Mouse (Mus musculus) liver, embryonic 14 days (tissue): ENCODE data around the gene Olfr309. TPM values are rescaled to one million over a fixed set of nuclear protein-coding genes. Genes with fewer than 3 reads are reported as not detected.

Experiments used
- polyA plus RNA-seq: library from polyadenylated mRNA; depleted of rRNA; stranded (reverse); fragments of >200 nt; gene quantifications from 2 replicates; pipeline ENCODE4 v1.2.3, GENCODE M21; 2012; rRNA removed

Gene Olfr309
- not detected in 2 replicates for polyA plus RNA-seq

DNA sequence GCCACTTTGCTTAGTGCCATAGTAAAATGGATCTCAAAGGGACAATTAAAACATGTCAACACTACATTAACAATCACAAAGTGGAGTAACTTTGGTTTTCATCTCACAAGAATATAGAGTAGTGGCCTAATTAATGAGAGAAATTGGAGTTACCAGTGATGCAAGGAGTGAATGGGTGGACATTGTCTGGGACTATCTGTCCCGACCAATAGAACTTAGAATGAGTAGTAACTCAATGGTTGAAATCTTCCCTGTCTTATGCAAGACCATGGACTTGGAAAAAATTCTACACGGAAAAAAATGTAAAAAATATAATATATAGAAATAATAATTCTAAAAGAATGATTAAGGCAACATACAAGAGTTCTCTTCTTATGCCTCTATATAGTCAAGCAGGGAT lies at the start of gene Olfr309:
TSS of gene Olfr309 (minus strand) at position 101 of the 400 bp plus-strand sequence.

DNA sequence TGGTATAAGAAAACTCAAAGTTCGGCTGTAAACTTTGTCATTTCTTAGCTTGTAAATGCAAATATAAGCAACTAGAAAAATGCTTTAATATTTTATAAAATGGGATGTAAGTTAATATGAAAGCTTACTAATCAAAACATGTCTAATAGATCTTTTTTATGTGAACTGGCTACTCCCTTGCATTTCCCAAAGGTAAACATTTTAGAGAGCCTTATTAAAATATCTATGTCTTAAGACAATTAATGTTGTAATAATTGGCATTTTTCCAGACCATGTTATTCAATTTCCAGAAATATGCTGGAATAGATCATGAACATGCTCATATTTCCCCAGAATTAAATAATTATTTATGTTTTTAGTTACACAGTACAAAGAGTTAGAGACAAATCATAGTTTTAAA lies 24.0 kb upstream of the Olfr309 start, which contains the start of gene Olfr307:
TSS of gene Olfr307 (minus strand) at position 101 of the 400 bp plus-strand sequence.

DNA sequence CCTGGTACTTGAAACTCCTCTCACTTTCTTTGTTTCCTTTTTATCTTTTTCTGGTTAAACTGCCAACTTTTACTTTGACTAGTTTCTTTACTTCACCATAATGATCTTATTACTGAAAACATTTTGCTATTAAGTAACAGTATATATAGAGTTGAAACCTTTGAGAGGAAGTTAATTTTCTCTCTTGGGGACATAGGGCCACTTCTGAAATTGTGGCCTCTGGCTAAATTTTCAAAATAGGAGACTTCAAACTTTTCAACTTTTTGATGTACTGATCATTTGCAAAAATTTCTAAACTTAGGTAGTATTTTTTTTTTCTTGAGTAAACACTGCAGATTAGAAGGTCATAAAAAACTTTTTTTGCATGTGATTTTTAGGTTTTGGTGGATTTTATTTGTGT lies 12.0 kb upstream of the Olfr309 start, which contains the start of gene Olfr308:
TSS of gene Olfr308 (minus strand) at position 101 of the 400 bp plus-strand sequence.

DNA sequence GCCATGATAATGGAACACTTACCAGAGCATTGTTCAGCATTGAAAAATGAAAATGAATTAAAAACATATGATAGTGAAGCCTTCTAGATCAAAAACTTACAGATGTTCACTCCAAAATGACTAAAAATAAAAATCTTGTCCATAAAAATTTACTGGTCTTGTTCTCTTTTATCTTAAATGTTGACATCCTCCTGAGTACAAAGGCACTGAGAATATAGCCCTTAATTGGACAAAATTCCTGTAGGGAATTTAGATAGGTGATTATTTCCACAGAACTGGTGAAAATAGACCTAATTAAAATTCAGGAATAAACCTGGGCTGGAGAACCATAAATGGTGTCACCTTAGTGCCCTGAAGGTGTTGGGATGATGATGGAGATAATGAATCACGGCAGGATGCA lies 36.4 kb downstream of the Olfr309 start, which contains the start of gene Olfr310:
TSS of gene Olfr310 (minus strand) at position 101 of the 400 bp plus-strand sequence.

Other genes starting within 250 kb of the Olfr309 start
- gene Vmn2r75, start 141.9 kb downstream of the Olfr309 start, polyA plus RNA-seq = not detected in 2 replicates
- gene Vmn2r76, start 67.4 kb downstream of the Olfr309 start, polyA plus RNA-seq = not detected in 2 replicates
- not detected in 2 replicates for gene Olfr310, start 36.5 kb downstream of the Olfr309 start, polyA plus RNA-seq
- not detected in 2 replicates for gene Olfr308, start 11.9 kb upstream of the Olfr309 start, polyA plus RNA-seq
- gene Olfr307, start 23.9 kb upstream of the Olfr309 start, polyA plus RNA-seq = not detected in 2 replicates
- gene Olfr305, start 53.2 kb upstream of the Olfr309 start, polyA plus RNA-seq = not detected in 2 replicates
- not detected in 2 replicates for gene Olfr304, start 73.0 kb upstream of the Olfr309 start, polyA plus RNA-seq
- not detected in 2 replicates for gene Olfr303, start 84.1 kb upstream of the Olfr309 start, polyA plus RNA-seq
- gene Olfr301, start 90.1 kb upstream of the Olfr309 start, polyA plus RNA-seq = not detected in 2 replicates
- not detected in 2 replicates for gene Olfr299, start 146.2 kb upstream of the Olfr309 start, polyA plus RNA-seq
- gene Olfr298, start 178.8 kb upstream of the Olfr309 start, polyA plus RNA-seq = not detected in 2 replicates
- gene Olfr297, start 206.3 kb upstream of the Olfr309 start, polyA plus RNA-seq = not detected in 2 replicates